Mouse (Mus musculus) heart, adult 18-20 months (tissue): Measurements from ENCODE around the gene Ccr4. TPM values are rescaled to one million over a fixed set of nuclear protein-coding genes. Genes with fewer than 3 reads are reported as not detected.
"Not testable (repeated sequence)": the region's sequence is repeated elsewhere in the genome, so short reads cannot be mapped to it uniquely, and the experiment has no call there.

Source experiments
- DNase-seq, 2 experiments: peaks; one replicate each; pipeline ENCODE4 v3.0.0; 2021 to 2022; ENCODE audit warnings: mixed read lengths in 1 of 2
- total RNA-seq, 2 experiments: library from RNA; stranded (reverse); gene quantifications; 2 replicates each; pipeline ENCODE4 v1.2.3; 2021

Gene Ccr4
- total RNA-seq, 2 experiments from 2014 or later = not detected

- DNase-seq = no peak
Measured at GRCm38 (mm10) chr9:114522501-114522900, 17.8 kb upstream of the Ccr4 start.

DNA sequence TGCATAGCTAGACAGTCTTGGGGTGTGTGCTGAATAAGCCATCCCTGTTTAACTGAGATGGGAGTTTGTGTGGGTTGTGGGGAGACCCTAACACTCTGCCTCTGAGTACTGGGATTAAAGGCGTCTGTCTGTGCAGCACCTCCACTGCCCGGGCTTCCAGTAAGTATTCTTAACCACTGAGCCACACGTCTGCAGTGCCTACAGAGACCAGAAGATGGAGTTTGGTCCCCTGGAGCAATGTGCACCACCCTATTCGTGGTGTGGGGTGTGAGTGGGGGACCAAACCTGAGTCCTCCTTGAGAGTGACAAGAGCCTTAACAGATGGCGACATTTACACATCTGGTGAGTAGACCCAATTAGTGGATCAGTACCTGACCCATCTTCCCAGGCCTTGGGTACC, 17.3 kb upstream of the Ccr4 start:
- DNase-seq = no peak

DNA sequence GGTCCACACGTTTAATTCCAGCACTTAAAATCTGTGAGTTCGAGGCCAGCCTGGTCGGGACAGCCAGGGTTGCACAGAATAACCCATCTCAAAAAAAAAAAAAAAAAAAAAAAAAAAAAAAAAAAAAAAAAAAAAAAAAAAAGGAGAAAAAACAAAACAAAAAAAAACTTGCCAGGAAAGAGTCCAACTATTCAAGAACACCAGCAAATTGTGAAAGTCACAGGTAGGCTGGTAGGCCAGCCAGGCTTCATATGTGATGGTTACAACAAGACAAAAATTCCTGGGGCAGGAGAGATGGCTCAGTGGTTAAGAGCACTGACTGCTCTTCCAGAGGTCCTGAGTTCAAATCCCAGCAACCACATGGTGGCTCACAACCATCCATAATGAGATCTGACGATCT, 15.8 kb upstream of the Ccr4 start:
- not testable (repeated sequence) for DNase-seq

GRCm38 (mm10) chr9:114518812-114519477, 14.2 kb upstream of the Ccr4 start:
- no peak for DNase-seq

- DNase-seq = no peak
Measured at GRCm38 (mm10) chr9:114517924-114518497, 13.3 kb upstream of the Ccr4 start.

DNA sequence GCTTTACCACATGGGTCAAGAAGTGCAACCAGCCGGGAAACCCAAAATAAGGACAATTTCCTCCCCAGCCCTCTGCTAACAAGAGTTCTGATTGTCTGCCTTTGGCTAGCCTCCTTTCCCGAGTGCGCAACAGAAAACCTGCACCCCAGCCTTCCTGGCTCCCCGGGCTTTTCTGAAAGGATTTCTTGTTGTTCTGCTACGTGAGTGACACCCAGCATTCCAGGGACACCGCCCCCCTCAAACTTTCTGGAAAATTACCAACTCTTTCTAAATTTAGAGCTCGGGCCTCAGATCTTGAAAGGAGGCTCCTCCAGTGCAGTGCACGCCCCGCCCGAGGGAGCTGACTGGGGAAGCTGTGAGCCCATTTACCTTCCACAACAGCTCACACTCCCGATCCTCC, 10.6 kb upstream of the Ccr4 start, which contains the start of gene C130032M10Rik:
C130032M10Rik (plus strand) TSS at position 334 of the 400 bp plus-strand sequence.
- DNase-seq = no peak

GRCm38 (mm10) chr9:114512831-114513230, 8.1 kb upstream of the Ccr4 start:
- DNase-seq = no peak

DNA sequence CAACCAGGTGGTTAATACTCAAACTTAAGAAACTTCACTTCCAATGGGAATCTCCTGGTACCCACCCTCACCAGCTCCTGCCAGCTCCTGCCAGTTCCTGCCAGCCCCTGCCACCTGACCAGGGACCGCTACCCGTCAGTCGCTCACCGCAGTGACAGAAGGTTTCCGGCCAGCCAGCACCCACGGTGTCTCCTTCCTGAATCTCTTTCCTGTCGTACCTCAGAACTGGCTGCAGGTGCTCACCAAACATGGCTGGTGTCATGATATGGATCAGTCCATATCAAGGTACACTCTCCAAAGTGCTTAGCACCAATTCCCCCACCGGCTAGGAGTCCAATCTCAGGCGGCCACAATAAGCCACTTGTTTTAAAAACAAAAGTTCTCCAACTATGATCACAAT, 5.1 kb upstream of the Ccr4 start:
- no peak for DNase-seq

DNA sequence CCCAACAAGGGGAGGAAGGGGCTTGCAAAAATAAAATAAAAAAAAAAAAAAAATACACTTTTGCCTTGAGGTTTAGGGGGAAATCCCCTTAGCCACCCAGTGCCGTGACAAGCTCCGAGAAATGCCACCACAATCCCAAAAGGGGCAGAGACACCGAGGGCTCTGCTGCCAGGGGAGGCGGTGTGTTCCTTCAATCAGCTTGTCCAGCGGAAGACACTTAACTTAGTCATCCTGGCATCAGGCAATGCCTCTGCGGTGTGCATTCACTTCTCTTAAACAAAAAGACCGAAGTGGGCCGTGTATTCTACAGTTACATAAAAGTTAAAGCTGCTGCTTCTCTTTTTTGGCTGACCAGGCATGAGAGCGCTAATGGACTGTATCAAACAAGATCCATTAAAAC, 2.7 kb upstream of the Ccr4 start:
- DNase-seq = no peak

- no peak for DNase-seq
Measured at GRCm38 (mm10) chr9:114506564-114506963, 1.8 kb upstream of the Ccr4 start.

- DNase-seq = no peak
Measured at GRCm38 (mm10) chr9:114502711-114503427, 1.8 kb downstream of the Ccr4 start.

DNA sequence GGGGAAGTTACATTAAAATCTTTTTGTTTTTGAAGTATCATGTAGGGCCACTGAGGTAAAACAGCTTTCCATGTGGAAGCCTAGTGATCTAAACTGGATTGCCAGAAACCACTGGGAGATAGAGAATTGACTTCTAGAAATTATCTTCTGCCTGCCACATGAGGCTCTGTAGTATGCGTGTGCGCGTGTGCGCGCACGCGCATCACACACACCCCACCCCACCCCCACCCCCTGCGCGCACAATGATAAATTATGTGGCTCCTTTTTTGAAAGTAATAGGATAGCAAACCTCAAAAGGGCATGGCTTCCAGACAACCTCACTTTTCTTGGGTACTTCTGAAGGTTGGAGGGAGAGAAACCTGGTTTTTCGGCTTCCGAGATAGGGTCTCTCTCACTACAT, 2.8 kb downstream of the Ccr4 start:
- no peak for DNase-seq

DNA sequence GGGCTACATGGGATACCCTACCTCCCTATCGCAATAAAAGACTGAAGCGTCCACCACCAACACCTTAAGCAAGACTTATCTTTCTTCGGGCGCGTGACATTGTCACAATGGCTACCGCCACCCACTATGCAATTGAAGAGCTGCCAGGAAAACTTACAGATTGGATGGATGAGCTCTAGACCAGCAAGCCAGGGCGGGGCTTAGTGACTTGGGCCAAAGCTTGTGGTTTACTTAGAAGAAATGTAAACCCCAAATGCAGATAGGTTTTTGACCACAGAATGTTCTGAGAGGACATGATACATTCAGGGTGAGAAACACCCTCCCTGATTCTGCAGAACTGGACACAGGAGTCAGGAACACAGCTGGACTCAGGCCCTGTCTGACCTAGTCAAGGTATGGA, 3.6 kb downstream of the Ccr4 start:
- DNase-seq = no peak

DNA sequence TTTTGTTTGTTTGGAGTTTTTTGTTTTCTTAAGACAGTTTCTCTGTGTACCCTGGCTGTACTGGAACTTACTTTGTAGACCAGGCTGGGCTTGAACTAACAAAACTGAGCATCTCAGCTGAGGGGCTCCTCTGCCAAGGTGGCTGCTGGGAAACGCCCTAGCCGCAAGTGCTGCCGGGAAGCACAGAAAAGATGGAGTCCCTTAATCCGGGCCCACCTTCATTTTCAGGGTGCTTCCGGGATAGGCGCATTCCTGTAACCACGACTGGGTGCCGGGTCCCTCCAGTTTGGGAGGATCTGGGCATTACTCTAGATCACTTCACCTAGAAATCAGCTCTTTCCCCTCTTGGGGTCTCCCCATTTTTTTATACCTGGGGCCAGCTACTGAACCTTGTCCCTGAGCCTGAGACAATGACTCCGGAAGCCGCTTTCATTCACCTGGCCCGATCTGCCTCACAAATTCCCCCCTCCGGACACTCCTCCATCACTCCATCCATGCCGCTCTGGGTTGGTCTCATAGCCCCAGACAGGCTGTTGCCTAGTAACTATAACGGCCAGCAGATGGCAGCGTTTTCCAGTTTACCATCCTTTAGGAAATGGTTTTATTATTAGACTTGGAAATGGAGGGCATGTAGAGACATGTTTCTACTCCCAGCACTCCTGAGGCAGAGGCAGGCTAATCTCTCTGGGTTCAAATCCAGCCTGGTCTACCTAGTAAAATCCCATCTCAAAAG, 4.8 kb downstream of the Ccr4 start:
- peak; percentile 39 to 70 for DNase-seq

DNA sequence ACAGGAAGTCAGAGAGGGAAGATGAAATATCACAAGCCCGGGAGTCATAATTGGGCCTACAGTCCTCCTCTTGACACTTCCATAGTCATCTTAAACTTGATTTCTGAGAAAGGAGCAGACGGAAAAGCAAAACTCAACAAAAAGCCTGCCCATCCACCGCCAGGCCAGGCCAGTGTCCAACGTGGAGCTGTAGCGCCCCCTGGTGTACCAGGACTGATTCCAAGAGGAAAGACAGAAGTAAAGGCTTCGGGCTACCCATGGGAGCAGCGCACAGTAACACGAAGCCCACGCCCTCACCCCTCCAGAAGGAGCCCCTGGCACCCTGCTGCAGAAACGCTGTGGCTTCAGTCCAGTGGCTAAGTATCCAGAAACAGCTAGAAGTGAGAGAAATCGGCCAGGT, 6.5 kb downstream of the Ccr4 start:
- peak; percentile 61 to 90 for DNase-seq

DNA sequence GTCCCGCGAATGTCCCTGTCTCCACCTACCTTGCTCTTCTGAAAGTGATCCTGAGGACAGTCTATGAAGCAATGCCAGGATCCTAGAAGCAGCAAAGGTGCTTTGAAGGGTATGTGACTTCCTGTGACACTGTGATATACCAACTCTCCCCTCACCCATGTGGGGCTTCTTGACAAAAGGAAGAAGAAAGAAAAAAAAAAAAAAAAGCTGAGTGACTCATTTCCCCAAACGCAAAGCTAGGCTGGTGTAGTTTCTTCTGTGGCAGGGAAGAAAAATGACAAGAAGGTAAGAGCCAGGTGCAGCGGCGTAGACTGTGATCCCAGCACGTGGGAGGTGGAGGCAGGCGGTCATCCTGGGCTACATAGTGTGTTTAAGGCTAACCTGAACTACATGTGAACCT, 8.2 kb downstream of the Ccr4 start:
- DNase-seq = no peak

GRCm38 (mm10) chr9:114487481-114488258, 17.0 kb downstream of the Ccr4 start:
- DNase-seq = no peak

DNA sequence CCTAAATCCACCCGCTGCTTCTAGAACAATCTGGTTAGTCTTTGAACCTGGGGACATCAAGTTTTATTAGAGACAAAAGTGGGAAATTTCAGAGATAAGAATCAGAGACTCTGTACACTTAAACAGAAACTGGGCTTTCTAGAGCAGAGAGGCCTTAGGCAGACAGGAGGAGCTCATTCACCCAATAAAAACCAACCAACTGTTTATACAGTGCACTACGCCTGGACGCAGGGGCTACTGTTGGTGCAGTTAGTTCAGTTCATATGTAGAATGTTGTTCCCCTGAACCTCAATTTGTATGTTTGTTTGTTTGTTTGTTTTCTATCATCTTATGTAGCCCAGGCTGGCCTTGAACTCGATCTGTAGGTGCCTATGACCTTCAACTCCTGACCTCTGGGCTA, 17.9 kb downstream of the Ccr4 start:
- no peak for DNase-seq

- DNase-seq = no peak
Measured at GRCm38 (mm10) chr9:114484771-114485170, 19.9 kb downstream of the Ccr4 start.

DNA sequence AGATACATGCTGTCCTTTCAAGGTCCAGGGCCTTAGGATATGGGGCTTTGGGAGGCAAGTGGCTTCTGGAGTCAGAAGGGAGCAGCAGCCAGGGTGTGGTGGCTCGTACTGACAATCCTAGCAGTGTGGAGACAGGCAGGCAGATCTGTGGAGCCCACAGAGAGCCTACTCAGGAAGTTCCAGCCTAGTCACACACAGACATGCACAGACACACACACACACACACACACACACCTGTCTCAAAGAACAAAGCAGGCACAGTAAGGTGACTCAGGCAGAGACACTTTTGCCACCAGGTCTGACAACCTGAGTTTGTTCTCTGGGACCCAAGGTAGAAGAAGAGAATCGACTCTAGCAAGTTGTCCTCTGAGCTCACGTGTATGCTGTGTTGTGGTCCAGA, 23.8 kb downstream of the Ccr4 start:
- DNase-seq = no peak

DNA sequence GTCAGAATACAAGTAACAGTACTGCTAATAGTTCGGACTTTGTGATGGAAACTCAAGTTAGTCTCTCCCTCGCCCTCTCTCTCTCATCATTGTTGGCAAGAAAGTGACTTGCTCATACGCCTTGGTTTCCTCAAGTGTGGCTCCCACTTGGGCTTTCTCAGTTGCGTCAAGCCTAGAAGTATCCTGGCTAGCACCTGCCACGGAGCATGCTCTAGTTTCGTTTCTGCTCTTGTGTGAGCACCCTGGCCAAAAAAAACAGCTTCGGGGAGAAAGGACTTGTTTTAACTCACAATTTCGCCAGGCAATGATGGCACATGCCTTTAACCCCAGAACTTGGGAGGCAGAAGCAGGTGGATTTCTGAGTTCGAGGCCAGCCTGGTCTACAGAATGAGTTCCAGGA, 27.7 kb downstream of the Ccr4 start:
- no peak for DNase-seq

DNA sequence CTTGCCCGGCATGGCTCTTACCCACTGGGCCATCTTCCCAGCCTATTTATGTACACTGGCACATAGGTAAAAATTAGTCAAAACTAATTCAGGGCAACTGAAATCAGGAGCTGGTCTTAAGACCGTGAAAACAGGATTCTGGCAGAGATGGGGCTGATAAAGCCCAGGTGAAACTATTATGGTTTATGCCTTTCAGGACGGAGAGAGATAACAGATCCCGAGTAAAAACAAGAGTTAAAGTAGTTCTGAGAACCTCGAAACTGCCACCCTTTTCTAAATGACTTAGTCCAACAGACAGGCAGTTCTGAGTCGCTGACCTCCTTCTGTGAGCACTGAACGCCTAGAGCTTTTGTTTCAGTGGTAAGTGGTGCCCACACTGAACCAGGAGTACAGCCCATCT, 32.8 kb downstream of the Ccr4 start:
- DNase-seq = no peak
